Mouse (Mus musculus) layer of hippocampus, postnatal 10 days (tissue): ENCODE measurements around the gene Mib2. TPM values are rescaled to one million over a fixed set of nuclear protein-coding genes. Genes with fewer than 3 reads are reported as not detected.
"Not testable (repeated sequence)": the region's sequence is repeated elsewhere in the genome, so short reads cannot be mapped to it uniquely, and the experiment has no call there.

ENCODE experiments used
- DNase-seq, 2 experiments: peaks; one replicate each; pipeline ENCODE4 v3.0.0; 2021; ENCODE audit warnings: low spot score in 2 of 2
- long read RNA-seq: library from polyadenylated mRNA; stranded (forward); transcript quantifications from one replicate; pipeline ENCODE4 v2.0.0, GENCODE M21; 2023
- total RNA-seq, 2 experiments: library from RNA; stranded (reverse); gene quantifications; 2 replicates each; pipeline ENCODE4 v1.2.3; 2021

The Mib2 gene
- total RNA-seq = 10 to 100 TPM; 89.1 to 96.6 TPM
- long read RNA-seq, transcript Mib2-201 (19 exons, 3,642 nt) = major isoform, 7 of 57 reads
- long read RNA-seq, partial matches to known transcripts = 21 of 57 reads
- long read RNA-seq, other reads (novel, unspliced or antisense) = 29 of 57 reads

DNA sequence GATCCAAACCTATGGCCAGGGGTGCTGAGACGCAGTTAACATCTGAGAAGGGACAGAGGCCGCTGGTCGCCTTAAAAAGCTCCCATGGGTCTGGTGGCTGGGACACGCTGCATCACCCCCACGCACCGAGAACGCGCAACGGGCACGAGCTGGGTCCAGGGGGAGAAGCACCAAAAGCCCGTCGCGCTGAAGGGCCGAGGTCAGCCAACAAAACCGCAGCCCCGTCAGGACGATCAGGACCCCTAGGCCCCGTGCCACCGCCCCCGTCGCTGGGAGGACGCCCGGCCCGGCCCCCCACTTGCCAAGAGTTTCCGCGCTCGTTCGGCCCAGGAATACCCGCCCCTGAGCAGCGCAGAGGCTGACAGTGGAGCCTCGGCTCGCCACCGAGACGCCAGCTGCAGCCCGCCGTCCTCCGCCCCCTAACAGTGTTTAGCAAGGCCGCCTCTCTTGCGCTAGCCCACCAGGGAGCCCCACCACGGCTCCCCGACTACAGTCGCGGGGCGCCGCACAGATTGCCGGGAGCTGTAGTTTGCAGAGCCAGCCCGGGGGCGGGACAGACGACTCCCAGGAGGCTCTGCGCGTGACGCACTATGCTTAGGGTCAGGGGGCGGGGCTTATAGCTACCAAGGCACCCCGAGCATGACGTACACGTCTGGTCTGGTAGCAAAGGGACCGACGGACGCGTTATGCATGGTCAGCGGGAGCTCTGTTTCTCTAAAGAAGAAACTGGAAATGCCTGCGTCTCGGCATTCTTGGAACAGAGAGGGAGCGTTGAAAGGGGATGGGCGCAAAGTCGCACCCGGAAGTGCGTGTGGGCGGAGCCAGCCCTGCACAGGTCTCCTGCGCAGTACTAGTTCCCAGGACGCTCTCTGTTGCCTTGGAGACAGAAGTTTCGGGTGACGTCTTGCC, at the start of gene Mib2:
Gene Mib2 (minus strand): TSS at position 510 of the 909 bp plus-strand sequence.
- peak; percentile 97 to 98 for DNase-seq

DNA sequence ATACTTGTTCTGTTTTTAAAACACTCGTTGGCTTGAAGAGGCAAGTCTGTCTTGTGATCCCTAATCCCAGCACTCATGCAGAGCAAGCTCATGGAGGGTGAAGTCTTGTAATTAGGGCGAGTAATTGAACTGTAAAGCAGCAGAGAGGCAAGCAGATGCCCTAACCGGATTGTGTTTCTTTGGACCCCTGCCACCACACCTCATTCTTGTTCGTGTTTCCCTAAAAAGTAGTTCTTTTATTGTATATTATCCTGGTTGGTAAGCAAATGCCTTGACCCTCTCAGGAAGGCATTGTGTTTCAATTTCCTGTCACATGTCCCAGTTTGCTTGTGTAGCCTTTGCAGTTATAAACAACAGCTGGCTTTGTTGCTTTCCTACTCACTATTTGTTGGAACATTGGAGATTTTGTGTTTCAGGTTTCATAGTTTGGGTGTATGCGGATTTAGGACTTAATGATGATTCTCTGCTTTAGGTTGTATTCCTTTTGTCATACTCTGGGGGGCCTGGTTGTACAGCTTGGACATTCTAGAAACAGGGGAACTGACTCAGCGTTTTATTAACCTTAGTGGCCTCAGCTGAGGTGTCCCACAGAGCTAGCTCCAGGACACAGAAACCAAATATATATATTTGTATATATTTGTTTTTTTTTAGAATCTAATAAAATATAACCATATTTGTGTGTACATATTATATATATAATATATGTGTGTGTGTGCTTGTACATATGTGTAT, 41.7 kb upstream of the Mib2 start:
- DNase-seq = no peak

DNA sequence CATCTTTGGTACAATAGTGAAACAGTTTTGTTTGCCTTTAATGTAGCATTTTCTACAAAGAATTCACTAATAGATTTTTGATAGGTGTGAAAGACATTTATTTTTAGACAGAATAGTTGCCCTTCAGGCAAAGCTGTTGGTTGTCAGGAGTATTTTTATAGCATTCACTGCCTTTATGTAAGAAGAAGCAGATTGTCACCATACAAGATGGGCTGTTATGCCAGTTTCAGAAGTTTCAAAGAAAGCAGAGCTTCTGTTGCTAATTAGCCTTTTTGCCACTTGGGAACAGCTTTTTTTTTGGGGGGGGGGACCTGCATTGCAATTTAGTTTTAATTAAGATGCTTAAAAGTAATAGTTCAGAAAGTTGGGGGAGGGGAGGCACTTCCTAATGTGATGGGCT, 40.0 kb upstream of the Mib2 start:
- DNase-seq = no peak

DNA sequence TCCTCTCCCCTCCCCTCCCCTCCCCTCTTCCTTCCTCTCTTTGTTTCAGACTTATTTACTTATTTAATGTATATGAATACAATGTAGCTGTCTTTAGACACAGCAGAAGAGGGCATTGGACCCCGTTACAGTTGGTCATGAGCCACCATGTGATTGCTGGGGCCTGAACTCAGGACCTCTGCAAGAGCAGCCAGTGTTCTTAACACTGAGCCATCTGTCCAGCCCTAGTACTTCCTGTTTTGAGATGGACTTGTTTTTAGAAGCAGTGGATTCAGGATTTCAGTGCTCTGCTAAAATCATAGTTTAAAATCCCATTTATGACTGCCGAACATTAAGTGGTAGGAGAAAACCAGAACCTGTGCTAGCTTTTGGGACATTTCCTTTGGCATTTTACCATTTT, 39.6 kb upstream of the Mib2 start:
- no peak for DNase-seq

DNA sequence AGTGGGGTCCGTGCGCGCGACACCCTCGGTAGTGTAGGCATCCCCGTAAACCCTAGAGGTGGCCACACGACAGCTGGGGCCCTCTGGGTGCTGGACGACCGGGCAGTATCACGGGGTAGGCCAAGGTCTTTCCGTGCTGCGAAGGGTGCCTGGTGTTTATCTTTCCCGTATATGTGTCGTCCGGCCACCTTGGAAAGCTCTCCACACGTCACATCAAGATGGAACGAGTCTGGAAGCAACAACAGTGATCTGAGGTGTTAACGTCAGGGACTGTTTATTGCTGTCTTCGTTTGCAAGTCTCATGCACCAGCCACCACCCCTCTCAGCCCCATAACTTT, 36.6 kb upstream of the Mib2 start:
- DNase-seq = no peak

DNA sequence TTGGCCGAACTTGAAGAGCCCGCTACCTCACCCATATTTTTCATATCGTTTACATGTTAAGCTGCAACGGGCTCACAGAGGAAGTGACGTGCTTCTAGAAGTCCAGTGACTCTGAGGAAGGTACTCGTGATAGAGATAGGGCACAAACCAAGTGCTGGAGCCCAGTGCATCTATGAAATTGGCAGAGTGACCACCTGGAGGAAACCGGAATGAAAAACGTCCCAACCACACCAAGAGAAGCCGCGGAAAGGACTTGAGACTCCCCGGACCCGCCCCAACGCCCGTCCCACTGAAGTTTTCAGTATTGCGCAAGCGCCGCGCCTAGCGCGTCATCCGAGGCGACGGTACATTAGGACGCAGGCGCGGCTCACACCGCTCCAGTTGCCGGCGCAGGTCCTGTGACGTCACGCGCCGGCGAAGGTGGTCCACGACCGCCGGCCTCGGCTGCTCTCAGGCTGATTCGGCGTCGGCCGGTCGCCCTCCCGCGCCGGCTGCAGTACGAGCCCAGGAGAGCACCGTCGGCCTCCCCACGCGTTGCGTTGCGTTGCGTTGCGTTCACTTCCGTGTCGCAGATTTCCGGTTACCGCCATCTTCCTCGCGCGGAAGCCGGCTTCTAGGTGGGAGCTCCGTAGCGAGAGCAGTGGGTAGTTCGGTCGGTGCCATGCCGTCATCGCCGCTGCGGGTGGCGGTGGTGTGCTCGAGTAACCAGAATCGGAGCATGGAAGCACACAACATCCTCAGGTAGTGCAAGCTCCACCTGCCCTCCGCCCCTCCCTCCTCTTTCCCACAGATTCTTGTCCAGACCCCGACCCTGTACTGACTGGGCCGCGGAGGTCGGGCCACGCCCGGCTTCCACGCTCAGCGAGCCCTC, 36.0 kb upstream of the Mib2 start, which contains the start of gene Ssu72:
Gene Ssu72 (plus strand): TSS at position 80 of the 871 bp plus-strand sequence.
- DNase-seq = peak; percentile 94 to 95

DNA sequence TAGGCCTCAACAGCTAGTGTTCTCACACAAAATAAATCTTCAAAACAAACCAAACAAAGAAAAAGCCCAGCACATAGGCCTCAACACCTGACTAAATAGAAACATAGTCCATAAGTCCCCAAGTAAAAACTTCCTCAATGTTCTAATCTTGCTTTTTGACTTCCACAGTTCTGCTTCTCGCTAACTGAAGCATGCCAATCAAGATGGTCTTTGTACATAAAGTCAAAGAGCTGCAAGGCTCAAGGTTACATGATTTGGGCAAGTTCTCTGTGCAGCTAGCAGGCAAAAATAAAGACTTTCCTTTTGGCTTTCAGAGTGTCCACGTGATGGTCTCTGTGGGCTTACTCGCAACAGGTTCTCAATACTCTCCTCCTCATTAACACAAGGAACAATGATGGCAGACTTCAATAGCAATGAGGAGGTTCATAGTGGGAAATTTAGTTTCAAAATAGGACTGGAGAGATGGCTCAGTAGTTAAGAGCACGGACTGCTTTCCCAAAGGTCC, 34.5 kb upstream of the Mib2 start:
- no peak for DNase-seq

DNA sequence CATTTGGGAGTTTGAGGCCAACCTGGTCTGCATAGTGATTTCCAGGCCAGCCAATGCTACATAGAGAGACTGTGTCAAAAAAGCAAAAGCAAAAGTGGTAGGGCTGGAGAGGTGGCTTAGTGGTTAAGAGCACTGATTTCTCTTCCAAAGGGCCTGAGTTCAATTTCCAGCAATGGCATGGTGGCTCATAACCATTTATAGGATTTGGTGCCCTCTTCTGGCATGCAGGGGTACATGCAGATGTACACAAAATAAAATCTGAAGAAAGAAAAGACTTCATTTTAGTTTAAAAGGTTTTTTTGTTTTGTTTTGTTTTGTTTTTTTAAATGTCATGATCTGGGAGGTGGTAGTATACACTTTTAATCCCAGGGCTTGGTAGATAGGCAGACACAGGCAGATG, 31.4 kb upstream of the Mib2 start:
- DNase-seq = no peak

DNA sequence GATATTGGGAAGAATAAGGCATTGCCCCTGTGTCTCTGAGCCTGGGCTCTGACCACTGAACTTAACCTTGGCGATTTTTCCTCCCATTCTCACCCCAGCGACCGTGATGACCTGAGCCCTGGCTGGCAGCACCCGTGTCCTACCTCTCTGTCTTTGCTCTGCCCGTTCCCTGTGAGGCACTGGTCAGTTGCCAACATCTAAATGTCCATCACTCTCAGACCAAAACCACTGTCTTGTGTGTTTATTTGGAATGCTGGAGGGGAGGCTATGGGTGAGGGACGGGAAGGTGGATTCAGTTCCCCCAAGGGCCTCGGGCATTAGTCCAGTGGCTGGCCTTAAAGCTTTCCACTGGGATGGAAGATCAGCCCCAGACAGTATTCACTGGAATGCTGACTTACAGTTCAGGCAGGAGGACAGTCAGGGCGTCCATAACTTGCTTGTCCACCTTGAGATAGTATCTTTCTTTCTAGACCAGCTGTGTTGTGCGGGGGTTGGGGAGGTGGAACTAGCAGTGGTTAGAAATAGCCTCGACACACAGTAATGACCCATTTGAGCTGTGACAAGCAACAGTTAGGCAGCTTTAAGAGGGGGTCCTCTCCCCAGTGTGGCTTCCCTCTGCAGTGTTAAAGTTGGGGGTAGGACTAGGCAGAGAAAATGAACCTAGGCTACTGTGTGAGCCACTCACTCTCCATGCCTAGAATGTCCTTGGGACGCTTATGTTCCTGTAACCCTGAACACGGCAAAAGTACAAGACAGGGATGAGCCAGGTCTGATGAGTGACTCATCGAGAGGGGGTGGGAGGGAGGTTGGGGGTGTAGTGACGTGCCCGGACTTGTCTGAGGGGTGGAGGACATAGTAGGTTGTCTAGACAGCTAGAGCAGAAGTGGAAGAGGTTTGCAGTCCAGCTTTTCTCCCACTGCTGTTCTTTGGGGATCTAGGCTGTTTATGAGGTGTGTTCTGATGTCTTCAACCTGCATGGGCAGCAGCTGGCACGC, 27.6 kb upstream of the Mib2 start:
- no peak for DNase-seq

DNA sequence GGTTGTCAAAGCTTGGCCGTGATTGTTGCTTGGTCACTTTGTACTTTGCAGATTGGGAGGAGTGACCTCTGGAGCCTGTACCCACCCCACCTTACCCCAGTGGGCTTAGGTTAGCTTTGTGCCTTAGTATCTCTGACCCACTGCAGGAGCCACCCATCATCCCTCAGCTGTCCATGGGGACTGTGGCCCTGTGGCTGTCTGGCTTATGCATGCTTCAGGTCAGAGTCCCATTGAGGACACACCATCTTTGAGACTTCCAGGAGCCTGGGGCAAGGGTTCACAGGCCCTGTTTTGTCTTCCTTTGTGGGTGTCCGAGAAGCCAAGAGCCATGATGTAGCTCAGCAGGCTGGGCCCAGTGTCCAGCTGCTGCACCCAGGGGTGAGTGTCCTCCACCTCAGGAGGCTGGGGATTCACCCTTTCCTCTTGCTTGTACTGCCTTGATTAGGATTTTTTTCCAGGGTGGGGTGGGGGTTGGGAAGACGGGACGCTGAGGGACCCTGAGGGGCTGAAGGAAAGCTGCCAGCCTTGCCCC, 26.6 kb upstream of the Mib2 start:
- no peak for DNase-seq

DNA sequence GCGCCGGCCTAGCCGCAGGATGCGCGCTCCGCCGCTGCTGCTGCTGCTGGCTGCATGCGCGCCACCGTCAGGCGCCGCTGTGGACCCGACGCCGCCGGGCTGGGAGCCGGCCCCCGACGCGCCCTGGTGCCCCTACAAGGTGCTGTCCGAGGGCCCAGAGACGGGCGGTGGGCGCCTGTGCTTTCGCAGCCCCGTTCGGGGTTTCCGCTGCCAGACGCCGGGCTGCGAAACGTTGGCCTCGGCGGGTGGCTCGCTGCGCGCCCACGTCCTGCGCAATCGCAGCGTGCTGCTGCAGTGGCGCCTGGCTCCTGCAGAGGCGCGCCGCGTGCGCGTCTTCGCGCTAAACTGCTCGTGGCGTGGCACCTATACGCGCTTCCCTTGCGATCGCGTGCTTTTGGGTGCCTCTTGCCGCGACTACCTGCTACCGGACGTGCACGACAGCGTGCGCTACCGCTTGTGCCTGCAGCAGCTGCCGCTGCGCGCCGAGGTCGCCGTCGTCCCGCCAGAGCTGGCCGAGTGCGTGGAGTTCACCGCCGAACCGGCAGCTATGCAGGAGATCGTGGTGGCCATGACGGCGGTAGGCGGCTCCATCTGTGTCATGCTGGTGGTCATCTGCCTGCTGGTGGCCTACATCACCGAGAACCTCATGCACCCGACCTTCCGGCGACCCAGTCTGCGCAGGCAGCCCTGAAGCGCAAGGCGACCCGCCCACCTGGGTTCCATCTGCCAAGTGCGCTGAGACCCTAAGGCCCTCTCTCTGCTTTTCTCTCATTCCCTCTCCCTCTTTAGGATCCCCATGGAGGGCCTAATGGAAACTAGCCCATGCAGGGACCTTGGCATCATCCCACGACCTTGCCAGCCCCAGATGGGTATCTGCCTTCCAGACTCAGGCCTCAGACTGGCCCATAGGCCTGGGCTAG, 25.7 kb upstream of the Mib2 start:
- peak; percentile 77 to 83 for DNase-seq

DNA sequence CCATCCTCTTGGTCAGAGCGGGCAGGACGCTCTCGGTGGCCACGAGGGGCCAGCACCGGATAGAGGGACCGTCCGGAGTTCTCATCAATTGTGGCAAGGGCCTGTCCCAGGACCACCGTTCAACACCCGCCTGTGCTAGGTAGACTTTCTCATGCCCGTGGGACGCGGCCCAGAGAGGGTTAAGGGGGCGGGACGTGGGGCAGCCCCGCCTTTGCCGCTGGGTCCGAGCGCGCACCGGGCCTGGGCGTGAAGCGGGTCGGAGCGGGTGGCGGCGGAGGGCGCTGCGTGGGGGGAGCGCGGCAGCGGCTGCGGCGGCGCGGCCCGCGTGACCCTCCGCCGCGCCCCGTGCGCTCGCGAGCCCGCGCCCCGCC, 25.1 kb upstream of the Mib2 start, which contains the start of gene Fndc10:
Gene Fndc10 (plus strand): TSS at position 232 of the 371 bp plus-strand sequence.
- DNase-seq = peak; percentile 73 to 82

DNA sequence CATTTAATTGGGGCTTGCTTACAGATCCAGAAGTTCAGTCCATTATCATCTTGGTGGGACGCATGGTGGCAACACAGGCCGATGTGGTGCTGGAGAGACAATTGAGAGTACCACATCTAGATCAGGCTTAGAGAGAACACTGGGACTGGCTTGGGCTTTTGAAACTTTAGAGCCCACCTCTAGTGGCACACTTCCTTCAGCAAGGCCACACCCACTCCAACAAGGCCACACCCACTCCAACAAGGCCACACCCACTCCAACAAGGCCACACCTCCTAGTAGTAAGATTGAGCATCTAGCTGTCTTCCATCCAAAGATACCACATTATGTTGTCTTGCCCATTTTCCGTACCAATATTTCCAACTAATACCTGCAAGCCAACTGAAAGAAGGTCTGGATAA, 23.4 kb upstream of the Mib2 start:
- DNase-seq = no peak

DNA sequence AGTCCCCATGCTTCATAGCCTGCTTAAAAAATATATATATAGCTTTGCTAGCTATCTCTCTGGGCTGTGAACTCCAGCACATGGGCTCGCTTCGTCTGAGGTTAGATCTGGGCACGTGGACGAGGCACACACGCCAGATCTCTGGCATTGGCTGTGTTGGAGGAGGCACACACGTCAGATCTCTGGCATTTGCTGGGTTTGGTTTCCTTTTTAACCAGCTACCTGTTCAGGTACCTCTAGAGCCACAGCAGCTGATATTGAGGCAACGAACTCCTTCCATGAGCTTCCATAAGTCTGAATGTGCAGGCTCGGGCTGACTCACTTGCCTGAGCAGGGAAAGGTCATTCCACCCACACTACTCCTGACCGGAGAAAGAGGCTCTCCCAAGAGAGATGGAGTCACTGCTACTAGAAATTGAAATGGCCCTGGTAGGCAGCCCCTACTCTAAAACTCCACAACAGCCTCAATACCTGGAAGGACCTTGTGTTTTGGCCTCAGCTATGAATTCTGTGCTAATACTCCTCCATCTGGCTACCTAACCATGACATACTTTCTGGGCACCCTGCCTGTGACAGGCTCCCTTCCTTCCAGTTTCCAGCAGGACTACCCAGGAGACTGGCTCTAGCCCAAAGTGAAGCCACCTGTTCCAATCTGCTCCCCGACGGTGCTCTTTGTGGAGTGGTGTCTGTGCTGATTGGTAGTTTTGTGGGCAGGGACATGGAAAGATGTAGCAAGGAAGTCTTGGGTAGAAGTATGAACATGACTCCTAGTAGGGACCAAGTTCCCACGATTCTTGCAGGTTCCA, 21.8 kb upstream of the Mib2 start:
- peak; percentile 79 to 83 for DNase-seq

DNA sequence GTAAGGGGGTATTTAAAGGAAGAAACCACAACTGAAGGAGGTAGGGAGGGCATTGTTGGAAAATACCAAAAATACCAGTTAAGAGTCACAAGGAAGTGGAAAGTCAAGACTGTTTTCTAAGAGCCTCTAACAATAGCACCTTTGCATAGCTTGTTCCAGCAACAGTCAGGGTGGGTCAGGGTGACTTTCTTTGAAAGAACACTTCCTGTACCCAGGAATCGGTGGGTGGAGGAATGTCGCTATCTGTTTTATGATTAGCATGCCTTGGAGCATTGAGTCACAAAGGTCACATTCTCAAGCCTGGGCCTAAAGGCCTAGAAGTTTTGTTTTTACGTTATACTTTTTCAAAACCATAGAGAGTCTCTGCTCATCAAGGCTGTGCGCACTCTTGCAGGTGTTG, 18.8 kb upstream of the Mib2 start:
- DNase-seq = not testable (repeated sequence)

DNA sequence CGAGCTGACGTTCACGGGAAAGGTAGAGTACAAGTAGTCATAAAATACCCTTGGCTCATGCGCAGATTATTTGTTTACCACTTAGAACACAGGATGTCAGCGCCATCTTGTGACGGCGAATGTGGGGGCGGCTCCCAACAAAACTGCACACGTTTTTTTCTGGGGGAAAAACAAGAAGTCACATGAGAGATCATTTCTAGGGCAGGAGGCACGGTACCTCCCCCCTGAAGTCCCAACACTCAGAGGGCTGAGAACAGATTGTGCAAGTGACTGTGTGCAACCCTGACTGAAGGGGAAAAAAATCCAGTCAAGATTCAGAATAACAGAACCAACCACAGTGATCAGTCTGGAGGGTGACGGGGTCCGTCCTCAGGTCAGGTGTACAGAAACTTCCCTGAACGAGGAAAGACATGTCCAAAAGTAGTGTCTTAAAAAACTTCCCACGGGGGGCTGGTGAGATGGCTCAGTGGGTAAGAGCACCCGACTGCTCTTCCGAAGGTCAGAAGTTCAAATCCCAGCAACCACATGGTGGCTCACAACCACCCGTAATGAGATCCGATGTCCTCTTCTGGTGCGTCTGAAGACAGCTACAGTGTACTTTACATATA, 14.8 kb upstream of the Mib2 start:
- DNase-seq = not testable (repeated sequence)

DNA sequence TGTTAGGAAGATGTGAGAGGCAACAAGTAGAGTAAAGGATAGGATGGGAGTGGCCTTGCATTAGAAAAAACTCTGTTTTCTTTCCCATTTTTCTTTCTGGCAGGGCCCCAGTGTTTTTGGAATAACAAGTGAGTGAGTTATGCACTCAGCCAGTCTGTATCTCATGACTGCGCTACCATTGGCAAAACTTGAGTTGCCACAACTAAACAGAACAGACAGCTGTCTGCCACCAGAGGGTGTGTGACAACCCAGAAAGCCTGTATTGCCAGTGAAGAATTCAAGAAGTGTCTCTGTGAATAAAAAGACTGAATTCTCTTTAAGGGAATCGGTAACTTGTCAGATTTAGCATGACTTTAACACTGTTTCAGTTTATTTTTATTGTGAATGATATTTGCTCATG, 7.0 kb upstream of the Mib2 start:
- DNase-seq = peak in 1 of 2 experiments; percentile 43
